Mouse (Mus musculus) liver, postnatal 0 days (tissue): ENCODE results near the gene Tshz2. TPM values are rescaled to one million over a fixed set of nuclear protein-coding genes. Genes with fewer than 3 reads are reported as not detected.

Experiments used
- ATAC-seq: fragments of 200-750 bp; cut with Nextera tagmentation; 2 replicates; pipeline ENCODE4 v1.8.0; 2017; ENCODE audit warnings: mild to moderate bottlenecking, moderate library complexity
- DNase-seq: peaks from one replicate; pipeline ENCODE4 v3.0.0-alpha.2; 2016
- H3K27ac ChIP-seq: fragments of 300-500 bp; sonication (generic); 2 replicates; pipeline ENCODE4 v1.5.1; 2014; ENCODE audit warnings: antibody characterized with exemption, moderate library complexity, mild to moderate bottlenecking, low read depth
- H3K27me3 ChIP-seq: fragments of 300-500 bp; sonication (generic); 2 replicates; pipeline ENCODE4 v1.6.1; 2014; ENCODE audit warnings: low read length, control low read depth, mixed read lengths; ENCODE audit not compliant: insufficient read depth
- H3K36me3 ChIP-seq: fragments of 300-500 bp; sonication (generic); replicated peaks from 2 replicates; pipeline ENCODE4 v1.6.1; 2014; ENCODE audit warnings: mild to moderate bottlenecking, control low read depth, low read length, moderate library complexity, mixed read lengths; ENCODE audit not compliant: insufficient read depth
- H3K4me1 ChIP-seq: fragments of 300-500 bp; sonication (generic); 2 replicates; pipeline ENCODE4 v1.6.1; 2014; ENCODE audit warnings: antibody characterized with exemption, mild to moderate bottlenecking, control low read depth; ENCODE audit not compliant: insufficient read depth
- H3K4me2 ChIP-seq: fragments of 300-500 bp; sonication (generic); 2 replicates; pipeline ENCODE4 v1.6.1; 2014; ENCODE audit warnings: low read depth, mild to moderate bottlenecking, low read length, moderate library complexity, mixed read lengths
- H3K4me3 ChIP-seq: fragments of 300-500 bp; sonication (generic); 2 replicates; pipeline ENCODE4 v1.5.1; 2014; ENCODE audit warnings: low read depth, low read length
- H3K9ac ChIP-seq: fragments of 300-500 bp; sonication (generic); replicated peaks from 2 replicates; pipeline ENCODE4 v1.6.1; 2014; ENCODE audit warnings: mild to moderate bottlenecking, moderate library complexity
- H3K9me3 ChIP-seq: fragments of 300-500 bp; sonication (generic); 2 replicates; pipeline ENCODE4 v1.6.1; 2016; ENCODE audit warnings: mild to moderate bottlenecking, control low read depth, low read length, mixed read lengths
- CTCF ChIP-seq: sonication (generic); IDR thresholded peaks from 2 replicates; pipeline ENCODE4 v1.5.1; 2016; ENCODE audit warnings: antibody characterized with exemption, low read depth
- EP300 ChIP-seq: IDR thresholded peaks from 2 replicates; pipeline ENCODE4 v1.6.1; 2016; ENCODE audit warnings: antibody characterized with exemption, low read depth, mild to moderate bottlenecking
- WGBS: fragments of 180-500 bp; shearing (Covaris S2); extraction: QIAGEN DNeasy Blood & Tissue Kit; methylation state at CpG from one replicate; pipeline ENCODE4 v1.1.7; 2014; ENCODE audit not compliant: insufficient replicate concordance; 5-methylcytosine and 5-hydroxymethylcytosine counted together
- polyA plus RNA-seq: library from polyadenylated mRNA; unstranded; fragments of >200 nt; fragmentation: Nextera tagmentation; extraction: Ambion mirVana; gene quantifications from 2 replicates; pipeline ENCODE4 v1.2.1, GENCODE M21; 2015

Tshz2 gene
- polyA plus RNA-seq, 1 experiment from 2014 or later, result 1.5 TPM

DNA sequence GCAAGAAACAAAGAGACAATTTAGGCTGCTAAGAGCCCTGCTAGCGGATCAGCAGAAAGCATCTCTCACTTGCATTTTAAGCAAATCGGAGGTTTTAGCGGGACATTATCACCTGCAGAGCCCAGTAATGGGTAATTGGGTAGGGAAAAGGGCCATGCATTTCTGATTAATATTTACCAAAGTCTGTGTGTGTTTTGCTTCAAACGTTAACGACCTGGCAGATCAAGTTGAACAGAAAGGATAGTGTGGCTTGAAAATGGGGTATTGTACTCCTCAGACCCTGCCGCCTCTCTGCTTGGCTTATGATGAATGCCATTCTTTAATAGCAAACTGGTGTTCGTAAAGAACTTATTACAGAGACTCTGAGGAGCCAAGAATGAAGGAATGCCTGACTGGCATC lies 122.3 kb downstream of the Tshz2 start:
- Histone ChIP-seq H3K4me3 (no peak overlapping the region), H3K4me2 (0 out of 2 replicates have a peak overlapping the region, but pooled peaks have one; percentile 9), H3K27me3 (no peaks in the 10 kb centered on the region), H3K9me3 (no peaks in the 10 kb centered on the region), H3K27ac (no peak overlapping the region), H3K9ac (no peak overlapping the region), H3K4me1 (peaks cover 10% of the 10 kb centered on the region; the same call in 1 of the 2 replicates), H3K36me3 (no peaks in the 10 kb centered on the region)
- DNase-seq (no peak), ATAC-seq (no peak)
- no peak for TF ChIP-seq EP300
- no peak for TF ChIP-seq CTCF
- WGBS, result 65% methylated on average over 7 of the region's 7 CpGs

DNA sequence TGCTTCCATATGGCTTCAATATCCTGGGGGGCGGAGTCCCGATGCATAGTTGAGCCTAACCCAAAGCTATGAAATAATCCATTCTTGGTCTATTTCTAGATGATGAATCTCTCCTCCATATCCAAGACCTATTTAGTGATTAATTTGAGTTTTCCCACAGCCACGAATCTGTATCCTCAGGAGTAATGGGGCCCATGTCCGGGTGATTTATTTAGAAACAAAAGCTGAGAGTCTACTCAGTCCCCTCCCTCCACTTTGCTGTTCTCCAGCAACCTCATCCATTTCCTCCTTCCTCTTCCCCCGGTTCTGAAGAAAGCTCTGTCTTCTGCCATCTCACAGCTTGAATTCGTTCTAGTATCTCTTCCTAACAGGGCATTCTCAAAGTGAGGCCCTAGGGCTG lies 125.3 kb downstream of the Tshz2 start:
- TF ChIP-seq CTCF (no peak), EP300 (no peak)
- H3K27ac ChIP-seq, result no peak overlapping the region
- ATAC-seq (no peak), DNase-seq (no peak)
- no peak overlapping the region for H3K4me2 ChIP-seq
- no peaks in the 10 kb centered on the region for H3K36me3 ChIP-seq
- no peaks in the 10 kb centered on the region for H3K27me3 ChIP-seq
- WGBS, result 54% methylated on average over 6 of the region's 6 CpGs
- H3K9me3 ChIP-seq, result no peaks in the 10 kb centered on the region
- H3K4me1 ChIP-seq, result peaks cover 11% of the 10 kb centered on the region
- no peak overlapping the region for H3K4me3 ChIP-seq
- no peak overlapping the region for H3K9ac ChIP-seq

DNA sequence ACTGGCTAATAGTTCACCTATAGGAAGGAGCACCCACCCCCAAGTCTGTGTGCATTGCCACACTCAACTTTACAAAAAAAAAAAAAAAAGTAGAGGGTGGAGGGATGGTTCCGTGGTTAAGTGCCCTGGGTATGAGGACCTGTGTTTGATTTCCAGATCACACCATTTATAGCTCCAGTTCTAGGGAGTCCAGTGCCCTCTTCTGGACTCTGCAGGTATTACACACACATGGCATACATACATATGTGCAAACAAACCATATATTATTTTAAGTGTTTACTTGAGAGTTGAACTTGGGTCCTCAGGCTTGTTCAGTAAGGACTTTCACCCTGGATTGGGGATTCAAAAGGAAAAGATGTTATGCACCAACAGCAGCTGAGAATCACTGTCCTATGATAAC lies 127.3 kb downstream of the Tshz2 start:
- ATAC-seq (no peak), DNase-seq (no peak)
- Histone ChIP-seq H3K4me3 (no peak overlapping the region), H3K27me3 (no peaks in the 10 kb centered on the region), H3K9ac (no peak overlapping the region), H3K36me3 (no peaks in the 10 kb centered on the region), H3K9me3 (no peaks in the 10 kb centered on the region), H3K4me1 (peaks cover 7% of the 10 kb centered on the region), H3K27ac (no peak overlapping the region), H3K4me2 (no peak overlapping the region)
- 89% methylated on average over 1 of the region's 1 CpGs for WGBS
- TF ChIP-seq EP300 (no peak), CTCF (peak; percentile 53)

DNA sequence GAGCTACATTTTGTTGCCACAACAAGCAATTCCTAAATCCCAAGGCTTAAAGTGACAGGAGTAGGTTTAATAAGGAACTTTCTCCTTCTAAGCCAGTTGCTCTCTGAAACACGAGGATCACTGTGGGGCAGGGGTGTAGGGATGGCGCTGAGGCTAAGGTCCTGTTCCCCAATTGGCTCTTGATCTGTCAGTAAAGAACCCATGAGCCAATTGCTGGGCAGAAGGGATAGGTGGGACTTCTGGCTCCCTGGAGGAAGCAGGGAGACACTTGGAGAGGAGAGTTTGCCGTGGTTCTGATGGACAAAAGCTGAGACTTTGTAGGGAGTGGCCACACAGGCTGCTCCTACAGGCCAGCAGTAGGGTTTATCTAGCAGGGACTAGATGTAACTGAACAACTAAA lies 128.9 kb downstream of the Tshz2 start:
- no peaks in the 10 kb centered on the region for H3K9me3 ChIP-seq
- no peak overlapping the region for H3K27ac ChIP-seq
- peaks cover 5% of the 10 kb centered on the region; the same call in 1 of the 2 replicates for H3K4me1 ChIP-seq
- no peaks in the 10 kb centered on the region for H3K36me3 ChIP-seq
- ATAC-seq, result no peak
- no peak overlapping the region for H3K4me3 ChIP-seq
- 51% methylated on average over 3 of the region's 3 CpGs for WGBS
- H3K4me2 ChIP-seq, result no peak overlapping the region
- no peak for DNase-seq
- no peak overlapping the region for H3K9ac ChIP-seq
- H3K27me3 ChIP-seq, result no peaks in the 10 kb centered on the region
- no peak for TF ChIP-seq CTCF

DNA sequence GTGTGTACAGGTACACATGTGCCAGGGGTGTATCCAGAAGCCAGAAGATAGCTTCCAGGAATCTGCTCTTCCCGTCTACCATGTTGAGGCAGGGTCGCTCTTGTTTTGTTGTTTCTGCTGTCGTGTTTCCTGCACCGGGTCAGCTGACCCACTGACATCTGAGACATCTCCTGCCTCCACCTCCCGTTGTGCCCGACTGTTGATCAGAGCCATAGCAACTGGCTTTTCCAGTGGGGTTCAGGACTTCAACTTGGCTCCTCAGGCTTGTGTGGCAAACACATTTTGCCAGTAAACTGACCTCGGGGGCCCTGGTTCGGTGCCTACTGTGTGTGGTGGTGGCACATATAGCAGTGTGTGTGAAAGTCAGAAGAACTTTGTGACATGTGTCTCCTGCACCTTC lies 129.5 kb downstream of the Tshz2 start:
- no peaks in the 10 kb centered on the region for H3K9me3 ChIP-seq
- TF ChIP-seq CTCF (no peak), EP300 (no peak)
- 67% methylated on average over 8 of the region's 8 CpGs for WGBS
- H3K4me3 ChIP-seq, result no peak overlapping the region
- ATAC-seq (no peak), DNase-seq (no peak)
- H3K4me1 ChIP-seq, result peaks cover 5% of the 10 kb centered on the region; the same call in 1 of the 2 replicates
- H3K36me3 ChIP-seq, result no peaks in the 10 kb centered on the region
- no peak overlapping the region for H3K9ac ChIP-seq
- no peaks in the 10 kb centered on the region for H3K27me3 ChIP-seq
- no peak overlapping the region for H3K4me2 ChIP-seq
- no peak overlapping the region for H3K27ac ChIP-seq

DNA sequence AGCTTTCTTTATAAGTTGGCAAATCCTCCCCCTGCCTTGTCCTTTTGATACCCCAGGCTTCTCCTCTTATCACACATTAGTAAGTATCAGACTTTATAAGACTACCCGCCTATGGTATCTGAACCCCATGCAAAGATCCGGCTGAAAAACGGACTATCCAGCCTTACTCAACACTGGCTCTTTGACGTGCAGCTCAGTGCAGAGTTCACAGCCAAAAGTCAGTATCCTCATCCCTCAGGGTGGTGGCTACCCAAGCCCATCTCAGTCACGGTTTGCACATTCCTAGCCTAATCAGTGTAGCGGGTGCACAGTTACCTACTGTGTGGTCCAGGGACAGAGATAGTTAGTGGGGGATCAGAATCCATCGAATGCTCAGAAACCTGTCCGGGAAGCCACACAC lies 130.9 kb downstream of the Tshz2 start:
- no peak overlapping the region for H3K4me3 ChIP-seq
- H3K4me1 ChIP-seq, result peaks cover 9% of the 10 kb centered on the region; the same call in 1 of the 2 replicates
- no peak overlapping the region for H3K9ac ChIP-seq
- H3K27ac ChIP-seq, result no peak overlapping the region
- peak; percentile 50 for ATAC-seq
- TF ChIP-seq EP300 (no peak), CTCF (no peak)
- H3K36me3 ChIP-seq, result no peaks in the 10 kb centered on the region
- no peak for DNase-seq
- H3K27me3 ChIP-seq, result no peaks in the 10 kb centered on the region
- 58% methylated on average over 8 of the region's 8 CpGs for WGBS
- no peaks in the 10 kb centered on the region for H3K9me3 ChIP-seq
- no peak overlapping the region for H3K4me2 ChIP-seq

DNA sequence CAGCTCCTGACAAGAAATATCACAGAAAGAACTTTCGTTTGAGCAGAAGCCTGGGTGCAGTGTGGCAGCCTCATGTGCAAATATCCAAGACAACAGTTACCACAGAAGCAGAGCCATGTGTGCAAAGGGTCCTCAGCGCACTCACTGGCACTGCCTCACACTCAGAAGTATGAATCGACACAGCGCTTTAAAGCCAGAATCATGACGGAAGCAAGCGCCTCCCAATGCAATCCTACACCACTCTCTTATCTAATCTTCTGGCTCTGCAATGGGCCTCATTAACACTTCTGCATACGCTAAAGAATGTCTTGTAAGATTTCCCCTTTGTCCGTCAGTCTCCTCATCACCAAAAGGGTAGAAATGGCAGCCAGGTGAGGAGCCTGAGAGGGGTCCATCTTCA lies 133.4 kb downstream of the Tshz2 start:
- no peak overlapping the region for H3K27ac ChIP-seq
- H3K27me3 ChIP-seq, result no peaks in the 10 kb centered on the region
- TF ChIP-seq EP300, result no peak
- TF ChIP-seq CTCF, result no peak
- no peak for DNase-seq
- H3K36me3 ChIP-seq, result no peaks in the 10 kb centered on the region
- no peak overlapping the region for H3K4me3 ChIP-seq
- H3K9ac ChIP-seq, result no peak overlapping the region
- no peak for ATAC-seq
- peaks cover 9% of the 10 kb centered on the region; the same call in 1 of the 2 replicates for H3K4me1 ChIP-seq
- no peaks in the 10 kb centered on the region for H3K9me3 ChIP-seq
- H3K4me2 ChIP-seq, result no peak overlapping the region
- WGBS, result 57% methylated on average over 8 of the region's 8 CpGs
